Mouse (Mus musculus): Measurements from ENCODE around the gene Wdfy4. TPM values are rescaled to one million over a fixed set of nuclear protein-coding genes. Genes with fewer than 3 reads are reported as not detected.

The Wdfy4 gene
- total and polyA plus RNA-seq, 3 experiments, result under 0.01 TPM; not detected in 2

DNA sequence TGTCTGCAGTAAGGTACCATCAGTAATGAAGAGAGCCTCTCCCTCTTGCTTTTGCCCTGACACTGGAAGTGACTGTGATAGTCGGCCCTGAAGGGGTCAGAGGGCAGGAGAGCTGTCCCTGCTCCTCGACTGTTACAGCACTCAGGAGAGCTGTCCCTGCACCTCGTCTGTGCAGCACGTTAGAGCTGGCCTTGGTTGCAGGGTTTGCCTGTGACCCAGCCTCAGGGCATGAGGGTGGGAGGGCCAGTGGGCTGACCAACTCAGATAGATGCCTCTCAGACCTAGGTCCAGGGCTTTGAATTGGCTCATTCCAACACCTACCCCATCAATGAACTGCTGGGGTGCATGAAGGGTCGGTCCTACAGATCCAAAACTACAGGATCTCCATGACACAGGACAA lies 23.0 kb upstream of the Wdfy4 start:
- TF ChIP-seq TAL1 (conservative IDR thresholded peaks at IDR 0.05; ENCODE audit: low read depth, low read length) (no peak), GATA1 (IDR thresholded peaks at IDR 0.05; ENCODE audit: borderline replicate concordance, low read length) (no peak), GATA2 (IDR thresholded peaks at IDR 0.05; ENCODE audit: borderline replicate concordance, low read depth, low read length) (no peak), POLR2AphosphoS5 (IDR thresholded peaks at IDR 0.05; ENCODE audit: insufficient replicate concordance, low read depth, low read length) (no peak), CTCF (IDR thresholded peaks at IDR 0.05; ENCODE audit: low read depth, low read length) (no peak)
- Histone ChIP-seq H3K4me3 (ENCODE audit: low read depth, low read length) (no peak overlapping the region), H3K27me3 (ENCODE audit: insufficient read depth, low read length) (no peaks in the 10 kb centered on the region), H3K9me3 (replicated peaks) (peaks cover 51% of the 10 kb centered on the region), H3K36me3 (replicated peaks) (no peaks in the 10 kb centered on the region), H3K4me1 (ENCODE audit: insufficient read depth, low read depth, low read length) (no peaks in the 10 kb centered on the region)
- no peak for ATAC-seq (ENCODE audit: extremely low read depth, insufficient number of reproducible peaks, low FRiP score, poor library complexity, severe bottlenecking)
- no peak for DNase-seq (ENCODE audit: low spot score)

DNA sequence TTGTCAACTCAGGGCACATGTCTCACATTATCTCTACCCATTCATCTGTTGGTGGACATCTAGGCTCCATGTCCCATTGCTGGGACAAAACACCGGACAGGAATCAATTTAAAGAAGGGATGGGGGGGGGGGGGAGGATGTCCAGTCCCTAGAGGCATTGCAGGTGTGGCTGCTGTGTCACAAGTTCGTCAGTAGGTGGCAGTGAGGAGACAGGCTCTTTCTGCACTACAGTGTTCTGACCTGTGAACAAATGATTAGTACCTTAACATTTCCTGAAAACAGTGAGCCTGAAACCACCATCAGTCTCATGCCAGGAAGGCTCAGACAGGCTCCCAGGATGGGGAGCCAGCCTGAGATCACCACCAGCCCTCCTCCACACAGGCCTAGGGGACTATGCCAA lies 21.7 kb upstream of the Wdfy4 start:
- Histone ChIP-seq H3K27me3 (ENCODE audit: insufficient read depth, low read length) (no peaks in the 10 kb centered on the region), H3K4me1 (ENCODE audit: insufficient read depth, low read depth, low read length) (no peaks in the 10 kb centered on the region), H3K9me3 (replicated peaks) (peaks cover 53% of the 10 kb centered on the region), H3K36me3 (replicated peaks) (no peaks in the 10 kb centered on the region), H3K4me3 (ENCODE audit: low read depth, low read length) (no peak overlapping the region)
- TF ChIP-seq CTCF (IDR thresholded peaks at IDR 0.05; ENCODE audit: low read depth, low read length), result no peak
- no peak for TF ChIP-seq GATA1 (IDR thresholded peaks at IDR 0.05; ENCODE audit: borderline replicate concordance, low read length)
- no peak for TF ChIP-seq GATA2 (IDR thresholded peaks at IDR 0.05; ENCODE audit: borderline replicate concordance, low read depth, low read length)
- no peak for TF ChIP-seq POLR2AphosphoS5 (IDR thresholded peaks at IDR 0.05; ENCODE audit: insufficient replicate concordance, low read depth, low read length)
- TF ChIP-seq TAL1 (conservative IDR thresholded peaks at IDR 0.05; ENCODE audit: low read depth, low read length), result no peak
- ATAC-seq (ENCODE audit: extremely low read depth, insufficient number of reproducible peaks, low FRiP score, poor library complexity, severe bottlenecking), result no peak
- DNase-seq (ENCODE audit: low spot score), result no peak

DNA sequence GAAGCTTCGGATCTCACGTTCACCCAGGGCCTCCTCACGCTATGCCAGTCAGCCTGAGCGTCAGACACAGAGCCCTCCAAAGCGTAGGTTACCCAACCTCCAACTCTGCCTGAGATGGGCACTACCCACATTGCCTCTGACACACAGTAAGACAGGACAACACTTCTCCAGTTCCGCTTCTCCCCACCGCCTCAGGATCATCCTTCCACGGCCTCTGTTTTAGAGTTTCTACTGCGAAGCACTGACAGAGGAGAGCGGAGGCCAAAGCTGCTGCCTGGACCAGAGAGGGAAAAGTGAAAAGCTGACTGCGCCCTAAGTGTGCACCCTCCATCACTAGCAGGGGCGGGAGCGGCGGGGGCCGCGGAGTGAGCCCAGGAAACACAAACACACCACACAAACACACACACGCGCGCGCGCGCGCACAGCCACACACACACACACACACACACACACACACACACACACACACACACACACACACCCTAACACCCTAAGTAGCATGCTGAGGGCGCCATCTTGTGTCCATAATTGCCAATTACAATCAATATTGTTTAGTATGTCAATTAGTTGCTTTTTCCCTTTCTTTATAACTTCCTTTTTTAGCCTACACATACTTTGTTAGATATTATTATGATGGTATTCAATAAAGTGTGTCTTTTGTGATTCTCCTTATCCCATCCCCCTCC lies 20.1 kb upstream of the Wdfy4 start:
- H3K9me3 ChIP-seq (replicated peaks), result peaks cover 53% of the 10 kb centered on the region
- no peaks in the 10 kb centered on the region for H3K4me1 ChIP-seq (ENCODE audit: insufficient read depth, low read depth, low read length)
- H3K36me3 ChIP-seq (replicated peaks), result no peaks in the 10 kb centered on the region
- no peak overlapping the region for H3K4me3 ChIP-seq (ENCODE audit: low read depth, low read length)
- no peaks in the 10 kb centered on the region for H3K27me3 ChIP-seq (ENCODE audit: insufficient read depth, low read length)
- DNase-seq (ENCODE audit: low spot score) (no peak), ATAC-seq (ENCODE audit: extremely low read depth, insufficient number of reproducible peaks, low FRiP score, poor library complexity, severe bottlenecking) (no peak)
- TF ChIP-seq GATA2 (IDR thresholded peaks at IDR 0.05; ENCODE audit: borderline replicate concordance, low read depth, low read length) (no peak), TAL1 (conservative IDR thresholded peaks at IDR 0.05; ENCODE audit: low read depth, low read length) (no peak), CTCF (IDR thresholded peaks at IDR 0.05; ENCODE audit: low read depth, low read length) (no peak), POLR2AphosphoS5 (IDR thresholded peaks at IDR 0.05; ENCODE audit: insufficient replicate concordance, low read depth, low read length) (no peak), GATA1 (IDR thresholded peaks at IDR 0.05; ENCODE audit: borderline replicate concordance, low read length) (no peak)

DNA sequence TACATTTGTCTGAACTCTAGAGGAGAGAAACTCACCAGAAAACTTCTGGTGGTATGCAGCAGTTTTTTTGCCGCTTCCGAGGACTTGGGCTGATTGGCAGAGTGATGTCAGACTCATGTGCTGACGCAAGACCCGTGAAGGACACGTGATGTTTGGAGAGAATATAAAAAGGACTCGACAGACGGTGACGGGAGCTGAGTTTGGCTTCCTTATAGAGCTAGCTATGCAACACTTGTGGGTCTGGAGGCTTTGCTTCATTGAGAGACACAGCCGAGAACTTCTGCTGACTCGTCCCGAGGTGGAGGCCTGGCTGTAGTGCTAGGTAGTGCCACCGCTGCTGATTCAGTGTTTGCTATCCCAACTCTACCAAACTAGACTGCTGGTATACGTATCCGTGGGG lies 18.5 kb upstream of the Wdfy4 start:
- no peaks in the 10 kb centered on the region for H3K27me3 ChIP-seq (ENCODE audit: insufficient read depth, low read length)
- H3K36me3 ChIP-seq (replicated peaks), result no peaks in the 10 kb centered on the region
- ATAC-seq (ENCODE audit: extremely low read depth, insufficient number of reproducible peaks, low FRiP score, poor library complexity, severe bottlenecking) (no peak), DNase-seq (ENCODE audit: low spot score) (no peak)
- TF ChIP-seq TAL1 (conservative IDR thresholded peaks at IDR 0.05; ENCODE audit: low read depth, low read length) (no peak), POLR2AphosphoS5 (IDR thresholded peaks at IDR 0.05; ENCODE audit: insufficient replicate concordance, low read depth, low read length) (no peak), CTCF (IDR thresholded peaks at IDR 0.05; ENCODE audit: low read depth, low read length) (no peak), GATA1 (IDR thresholded peaks at IDR 0.05; ENCODE audit: borderline replicate concordance, low read length) (no peak), GATA2 (IDR thresholded peaks at IDR 0.05; ENCODE audit: borderline replicate concordance, low read depth, low read length) (no peak)
- no peaks in the 10 kb centered on the region for H3K4me1 ChIP-seq (ENCODE audit: insufficient read depth, low read depth, low read length)
- no peak overlapping the region for H3K4me3 ChIP-seq (ENCODE audit: low read depth, low read length)
- H3K9me3 ChIP-seq (replicated peaks), result peaks cover 45% of the 10 kb centered on the region

DNA sequence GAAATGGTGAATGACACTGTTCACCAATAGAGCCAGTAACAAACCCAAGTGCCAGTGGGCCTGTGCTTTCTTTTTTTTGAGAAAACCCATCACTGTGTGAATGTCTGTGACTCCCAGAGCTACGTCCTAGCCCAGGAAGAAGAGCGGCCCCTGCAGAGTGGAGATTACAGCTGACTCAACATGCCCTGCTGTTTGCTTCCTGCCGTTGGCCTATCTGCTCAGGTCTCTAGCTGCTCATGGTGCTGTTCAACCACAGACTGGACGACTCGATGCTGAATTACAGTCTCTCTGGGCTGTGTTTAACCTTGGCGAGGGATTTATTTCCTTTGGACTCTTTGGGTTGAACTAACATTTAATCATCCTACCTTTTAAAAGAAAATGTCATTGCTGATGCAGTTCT lies 17.6 kb upstream of the Wdfy4 start:
- ATAC-seq (ENCODE audit: extremely low read depth, insufficient number of reproducible peaks, low FRiP score, poor library complexity, severe bottlenecking) (no peak), DNase-seq (ENCODE audit: low spot score) (no peak)
- H3K27me3 ChIP-seq (ENCODE audit: insufficient read depth, low read length), result no peaks in the 10 kb centered on the region
- H3K9me3 ChIP-seq (replicated peaks), result peaks cover 40% of the 10 kb centered on the region
- TF ChIP-seq GATA2 (IDR thresholded peaks at IDR 0.05; ENCODE audit: borderline replicate concordance, low read depth, low read length) (no peak), TAL1 (conservative IDR thresholded peaks at IDR 0.05; ENCODE audit: low read depth, low read length) (no peak), POLR2AphosphoS5 (IDR thresholded peaks at IDR 0.05; ENCODE audit: insufficient replicate concordance, low read depth, low read length) (no peak), GATA1 (IDR thresholded peaks at IDR 0.05; ENCODE audit: borderline replicate concordance, low read length) (no peak), CTCF (IDR thresholded peaks at IDR 0.05; ENCODE audit: low read depth, low read length) (no peak)
- H3K4me1 ChIP-seq (ENCODE audit: insufficient read depth, low read depth, low read length), result no peaks in the 10 kb centered on the region
- no peak overlapping the region for H3K4me3 ChIP-seq (ENCODE audit: low read depth, low read length)
- H3K36me3 ChIP-seq (replicated peaks), result no peaks in the 10 kb centered on the region

DNA sequence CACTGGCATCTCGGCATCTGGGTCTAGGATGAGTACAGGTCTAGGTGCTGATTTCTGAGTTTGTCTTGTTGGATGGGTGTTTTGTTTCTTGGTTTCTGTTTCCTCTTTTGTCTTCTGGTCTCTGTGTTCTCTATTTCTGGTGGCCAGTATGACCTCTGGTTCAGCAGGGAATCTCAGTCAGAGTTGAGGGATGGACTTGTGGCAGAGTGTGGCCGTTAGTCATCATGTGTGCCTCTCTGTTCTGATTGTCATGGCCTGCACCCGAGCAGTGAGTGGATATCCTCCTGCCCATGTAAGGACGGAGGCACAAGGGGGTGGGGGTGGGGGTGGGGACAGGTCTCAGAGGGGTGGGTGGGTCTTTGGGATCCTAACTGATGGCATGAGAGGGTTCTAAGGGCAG lies 16.9 kb upstream of the Wdfy4 start:
- TF ChIP-seq CTCF (IDR thresholded peaks at IDR 0.05; ENCODE audit: low read depth, low read length), result no peak
- TF ChIP-seq GATA2 (IDR thresholded peaks at IDR 0.05; ENCODE audit: borderline replicate concordance, low read depth, low read length), result no peak
- no peak for TF ChIP-seq TAL1 (conservative IDR thresholded peaks at IDR 0.05; ENCODE audit: low read depth, low read length)
- no peak for TF ChIP-seq GATA1 (IDR thresholded peaks at IDR 0.05; ENCODE audit: borderline replicate concordance, low read length)
- TF ChIP-seq POLR2AphosphoS5 (IDR thresholded peaks at IDR 0.05; ENCODE audit: insufficient replicate concordance, low read depth, low read length), result no peak
- no peaks in the 10 kb centered on the region for H3K4me1 ChIP-seq (ENCODE audit: insufficient read depth, low read depth, low read length)
- H3K9me3 ChIP-seq (replicated peaks), result peaks cover 35% of the 10 kb centered on the region
- no peaks in the 10 kb centered on the region for H3K36me3 ChIP-seq (replicated peaks)
- H3K4me3 ChIP-seq (ENCODE audit: low read depth, low read length), result no peak overlapping the region
- DNase-seq (ENCODE audit: low spot score) (no peak), ATAC-seq (ENCODE audit: extremely low read depth, insufficient number of reproducible peaks, low FRiP score, poor library complexity, severe bottlenecking) (no peak)
- H3K27me3 ChIP-seq (ENCODE audit: insufficient read depth, low read length), result no peaks in the 10 kb centered on the region

Measured in G1E (cell line).